Mouse (Mus musculus) liver, adult 2 months (tissue): ENCODE measurements around the gene Pik3cb. TPM values are rescaled to one million over a fixed set of nuclear protein-coding genes. Genes with fewer than 3 reads are reported as not detected.

Experiments
- DNase-seq: peaks from one replicate; pipeline ENCODE4 v3.0.0-alpha.2; 2011; ENCODE audit warnings: low read depth, low spot score; ENCODE audit errors: extremely low read depth
- H3K27ac ChIP-seq: fragments of 200-500 bp; replicated peaks from 2 replicates; pipeline ENCODE4 v1.5.1; 2012; ENCODE audit warnings: low read depth, mild to moderate bottlenecking, control low read depth, inconsistent platforms, low read length; ENCODE audit not compliant: insufficient read depth
- H3K27me3 ChIP-seq: fragments of 200-500 bp; 2 replicates; pipeline ENCODE4 v1.6.1; 2012; ENCODE audit warnings: mild to moderate bottlenecking, moderate library complexity, low read length, inconsistent platforms; ENCODE audit not compliant: control insufficient read depth, insufficient read depth
- H3K36me3 ChIP-seq: fragments of 200-500 bp; 2 replicates; pipeline ENCODE4 v1.6.1; 2012; ENCODE audit warnings: low read length, inconsistent platforms; ENCODE audit not compliant: control insufficient read depth, insufficient read depth
- H3K4me1 ChIP-seq: fragments of 200-500 bp; 2 replicates; pipeline ENCODE4 v1.6.1; 2011; ENCODE audit warnings: low read length; ENCODE audit not compliant: control insufficient read depth, insufficient read depth
- H3K4me3 ChIP-seq: fragments of 200-500 bp; 2 replicates; pipeline ENCODE4 v1.5.1; 2011; ENCODE audit warnings: low read depth, mild to moderate bottlenecking, control low read depth, low read length, moderate library complexity; ENCODE audit not compliant: insufficient read depth
- H3K79me2 ChIP-seq: fragments of 200-500 bp; 2 replicates; pipeline ENCODE4 v1.6.1; 2012; ENCODE audit warnings: inconsistent platforms, mild to moderate bottlenecking, low read length, moderate library complexity; ENCODE audit not compliant: control insufficient read depth, insufficient read depth
- H3K9ac ChIP-seq: fragments of 200-500 bp; 2 replicates; pipeline ENCODE4 v1.6.1; 2012; ENCODE audit warnings: low read depth, mild to moderate bottlenecking, control low read depth, inconsistent platforms, low read length
- CTCF ChIP-seq: fragments of 200-500 bp; IDR thresholded peaks from 2 replicates; pipeline ENCODE4 v1.5.1; 2011; ENCODE audit warnings: low read depth, low read length, control low read depth
- POLR2A ChIP-seq: fragments of 200-500 bp; IDR thresholded peaks from 2 replicates; pipeline ENCODE4 v1.6.1; 2011; ENCODE audit warnings: low read length, control low read depth; ENCODE audit not compliant: insufficient read depth; ENCODE audit errors: extremely low read depth
- WGBS: fragments of 180-500 bp; shearing (Covaris S2); methylation state at CpG from one replicate; pipeline ENCODE4 v1.1.7; 2018; 5-methylcytosine and 5-hydroxymethylcytosine counted together
- polyA plus RNA-seq: library from polyadenylated mRNA; depleted of rRNA; stranded (reverse); fragments of >200 nt; gene quantifications from 2 replicates; pipeline ENCODE4 v1.2.3, GENCODE M21; 2012
- total RNA-seq: library from RNA; depleted of rRNA; stranded (reverse); fragments of >200 nt; gene quantifications from 2 replicates; pipeline ENCODE4 v1.2.3, GENCODE M21; 2014

The Pik3cb gene
- total and polyA plus RNA-seq, 2 experiments, result 2.5 to 4.2 TPM

DNA sequence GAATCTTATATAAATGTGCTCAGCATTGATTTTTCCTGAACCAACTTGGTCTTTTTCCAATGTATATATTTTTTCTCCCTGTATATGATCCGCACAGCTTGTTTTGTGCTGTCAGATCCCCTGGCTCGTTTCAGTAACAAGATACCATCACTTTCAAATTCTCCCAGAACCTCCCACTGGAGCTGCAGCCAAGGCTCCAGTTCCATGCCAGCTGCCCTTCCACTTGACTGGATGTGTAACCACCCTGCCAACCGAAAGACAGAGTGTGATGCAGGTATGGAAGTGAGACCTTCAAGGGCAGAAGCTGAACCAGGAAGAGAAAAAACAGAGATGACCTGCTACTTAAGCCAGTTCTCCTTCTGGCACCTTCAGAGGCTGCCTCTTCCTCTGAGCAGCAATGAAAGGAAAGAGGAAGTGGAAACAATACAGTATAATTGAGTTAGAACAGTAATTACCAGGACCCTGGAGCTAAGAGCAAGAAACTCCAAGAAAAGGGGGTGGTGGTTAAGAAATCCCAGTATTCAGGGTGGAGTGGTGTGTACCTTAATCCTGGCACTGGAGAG is 24.3 kb upstream of the Pik3cb start:
- Histone ChIP-seq H3K27me3 (no peaks in the 10 kb centered on the region), H3K36me3 (no peaks in the 10 kb centered on the region), H3K4me3 (no peak overlapping the region), H3K27ac (no peak overlapping the region), H3K79me2 (no peaks in the 10 kb centered on the region), H3K9ac (no peak overlapping the region), H3K4me1 (no peaks in the 10 kb centered on the region)
- 46% methylated on average over 3 of the region's 3 CpGs for WGBS
- no peak for TF ChIP-seq CTCF
- no peak for TF ChIP-seq POLR2A
- DNase-seq, result no peak

DNA sequence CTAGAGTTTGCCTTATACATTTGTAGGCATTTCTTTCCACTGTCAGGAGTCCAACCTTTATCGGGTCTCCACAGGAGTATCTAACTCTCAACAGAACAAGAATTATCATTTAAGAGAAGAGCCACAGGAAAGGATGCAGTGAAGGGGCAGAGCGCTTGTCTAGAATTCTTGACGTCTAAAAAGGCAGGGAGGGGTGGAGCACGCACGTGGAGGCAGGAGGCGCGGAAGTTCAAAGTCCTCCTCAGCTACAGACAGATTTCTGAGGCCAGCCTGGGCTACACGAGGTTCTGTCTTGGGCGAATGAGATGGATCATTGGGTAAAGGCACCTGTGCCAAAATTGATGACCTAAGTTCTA is 23.7 kb upstream of the Pik3cb start:
- Histone ChIP-seq H3K27me3 (no peaks in the 10 kb centered on the region), H3K27ac (no peak overlapping the region), H3K79me2 (no peaks in the 10 kb centered on the region), H3K36me3 (no peaks in the 10 kb centered on the region), H3K4me1 (no peaks in the 10 kb centered on the region), H3K9ac (no peak overlapping the region), H3K4me3 (no peak overlapping the region)
- DNase-seq, result no peak
- 64% methylated on average over 9 of the region's 9 CpGs for WGBS
- TF ChIP-seq CTCF (no peak), POLR2A (no peak)

DNA sequence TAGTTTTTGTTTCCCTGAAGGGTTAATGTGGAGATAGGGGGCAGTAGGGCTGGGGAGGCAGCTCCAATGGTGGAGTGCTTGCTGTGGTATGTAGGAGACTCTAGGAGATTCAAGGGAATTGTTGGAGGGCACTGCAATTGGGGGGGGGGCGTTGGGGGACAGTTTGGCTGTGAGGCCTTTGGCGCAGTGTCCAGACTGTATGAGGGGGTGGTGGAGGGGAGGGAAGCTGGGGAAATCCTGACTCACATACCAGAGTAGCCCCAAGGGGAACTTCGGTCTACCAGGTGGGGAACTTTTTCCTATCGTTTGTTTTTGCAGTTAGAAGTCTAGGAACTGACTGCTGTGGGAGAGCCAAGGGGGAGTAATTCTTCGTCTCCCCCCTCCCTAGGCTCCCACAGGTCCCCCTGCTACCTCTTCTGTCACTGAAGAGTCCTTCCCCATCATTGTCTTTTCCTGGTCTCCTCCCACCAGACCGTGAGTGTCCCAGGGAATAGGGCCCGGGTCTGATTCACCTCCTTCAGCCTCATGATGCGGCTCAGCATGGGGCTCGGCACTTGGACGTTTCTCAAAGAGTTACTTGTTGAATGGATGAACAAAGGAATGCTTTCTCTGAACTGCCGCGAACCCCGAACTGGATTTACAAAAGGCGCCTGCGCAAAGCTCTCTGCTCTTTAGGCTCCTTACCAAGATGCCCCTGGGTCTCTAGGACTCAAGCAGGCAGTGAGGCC is 23.2 kb upstream of the Pik3cb start:
- TF ChIP-seq POLR2A, result no peak
- TF ChIP-seq CTCF, result no peak

DNA sequence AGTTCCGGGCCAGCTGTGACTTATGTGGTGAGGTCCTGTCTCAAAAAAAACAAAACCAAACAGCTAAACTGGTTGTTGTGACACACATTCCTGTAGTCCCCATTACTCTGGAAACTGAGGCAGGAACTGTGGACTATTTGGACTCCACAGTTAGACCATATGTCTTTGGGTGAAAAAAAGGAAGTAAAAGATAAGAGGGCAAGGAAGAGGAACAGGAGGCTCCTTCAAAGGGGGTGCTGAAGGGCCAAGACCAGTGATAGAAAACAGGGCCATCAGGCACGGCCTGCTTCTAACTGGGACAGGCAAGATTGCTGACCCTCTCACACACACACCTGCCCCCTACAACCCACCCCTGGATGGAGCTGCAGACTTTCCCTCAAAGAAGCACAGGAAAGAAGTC is 22.4 kb upstream of the Pik3cb start:
- 74% methylated on average over 2 of the region's 2 CpGs for WGBS
- no peak for DNase-seq
- no peaks in the 10 kb centered on the region for H3K4me1 ChIP-seq
- no peak overlapping the region for H3K9ac ChIP-seq
- no peak overlapping the region for H3K27ac ChIP-seq
- TF ChIP-seq POLR2A, result no peak
- H3K79me2 ChIP-seq, result no peaks in the 10 kb centered on the region
- no peaks in the 10 kb centered on the region for H3K36me3 ChIP-seq
- H3K27me3 ChIP-seq, result no peaks in the 10 kb centered on the region
- no peak overlapping the region for H3K4me3 ChIP-seq

More for the DNA sequence above, 23.2 kb upstream of the Pik3cb start:
- Histone ChIP-seq H3K79me2 (no peaks in the 10 kb centered on the region), H3K4me1 (no peaks in the 10 kb centered on the region), H3K27me3 (no peaks in the 10 kb centered on the region), H3K4me3 (no peak overlapping the region), H3K36me3 (no peaks in the 10 kb centered on the region), H3K9ac (no peak overlapping the region), H3K27ac (no peak overlapping the region)
- 56% methylated on average over 15 of the region's 15 CpGs for WGBS
- no peak for DNase-seq

DNA sequence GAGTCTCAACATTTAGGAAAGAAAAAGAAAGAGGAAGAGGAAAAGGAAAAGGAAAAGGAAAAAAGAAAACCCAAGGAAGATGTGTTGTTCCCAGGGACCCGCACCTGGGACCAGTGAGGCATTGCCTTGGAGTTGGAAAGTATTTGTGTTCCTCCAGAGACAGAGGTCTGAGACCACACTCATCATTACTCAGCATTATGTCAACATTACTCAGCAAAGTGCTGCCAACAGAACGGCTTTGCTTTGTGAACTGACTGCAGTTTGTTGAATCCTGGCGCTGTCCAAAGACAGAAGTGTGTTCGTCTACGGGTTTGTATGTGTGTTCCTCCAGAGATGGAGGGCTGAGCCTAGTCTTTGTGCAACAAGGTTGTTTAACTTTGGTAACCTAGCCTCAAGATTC is 20.4 kb upstream of the Pik3cb start:
- DNase-seq, result no peak
- no peaks in the 10 kb centered on the region for H3K4me1 ChIP-seq
- H3K79me2 ChIP-seq, result no peaks in the 10 kb centered on the region
- no peak overlapping the region for H3K4me3 ChIP-seq
- TF ChIP-seq CTCF, result no peak
- no peak for TF ChIP-seq POLR2A
- H3K27ac ChIP-seq, result no peak overlapping the region
- no peaks in the 10 kb centered on the region for H3K27me3 ChIP-seq
- WGBS, result 80% methylated on average over 5 of the region's 5 CpGs
- H3K36me3 ChIP-seq, result no peaks in the 10 kb centered on the region
- H3K9ac ChIP-seq, result no peak overlapping the region

DNA sequence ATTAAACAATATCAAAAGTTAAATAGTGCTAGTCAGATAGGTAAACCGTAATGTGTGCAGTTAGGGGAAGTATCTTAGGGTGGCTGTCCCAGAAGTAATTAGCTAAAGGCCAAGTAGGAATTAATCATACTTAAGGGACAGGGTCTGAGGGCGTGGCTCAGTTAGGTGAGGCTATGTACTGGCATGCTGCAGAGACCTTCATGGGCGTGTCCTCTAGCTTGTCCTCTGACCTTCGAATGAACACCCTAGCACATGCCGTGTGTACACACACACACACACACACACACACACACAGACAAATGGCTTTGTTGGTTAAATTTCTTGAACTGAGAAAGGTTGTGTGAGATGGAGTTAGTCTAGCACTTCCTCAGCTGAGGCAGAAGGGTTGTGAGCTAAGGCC is 19.5 kb upstream of the Pik3cb start:
- H3K79me2 ChIP-seq, result no peaks in the 10 kb centered on the region
- H3K27ac ChIP-seq, result no peak overlapping the region
- no peaks in the 10 kb centered on the region for H3K4me1 ChIP-seq
- no peaks in the 10 kb centered on the region for H3K27me3 ChIP-seq
- H3K36me3 ChIP-seq, result no peaks in the 10 kb centered on the region
- WGBS, result 78% methylated on average over 5 of the region's 5 CpGs
- DNase-seq, result no peak
- no peak overlapping the region for H3K9ac ChIP-seq
- no peak overlapping the region for H3K4me3 ChIP-seq
- no peak for TF ChIP-seq CTCF
- no peak for TF ChIP-seq POLR2A
